Mouse (Mus musculus): ENCODE measurements around the gene Sdhaf1.

GRCm38 (mm10) chr7:30289714-30290399, 33.8 kb downstream of the Sdhaf1 start:
- TF ChIP-seq GATA1 (IDR thresholded peaks at IDR 0.05; ENCODE audit: low read length) (no peak), TAL1 (IDR thresholded peaks at IDR 0.05; ENCODE audit: low read length) (no peak)

Data from erythroblast, embryonic 14.5 days (primary cell).